Mouse (Mus musculus): ENCODE measurements around the gene Atp6v1b1. TPM values are rescaled to one million over a fixed set of nuclear protein-coding genes. Genes with fewer than 3 reads are reported as not detected.

Gene Atp6v1b1
- polyA plus RNA-seq, 1 experiment from 2014 or later = not detected

DNA sequence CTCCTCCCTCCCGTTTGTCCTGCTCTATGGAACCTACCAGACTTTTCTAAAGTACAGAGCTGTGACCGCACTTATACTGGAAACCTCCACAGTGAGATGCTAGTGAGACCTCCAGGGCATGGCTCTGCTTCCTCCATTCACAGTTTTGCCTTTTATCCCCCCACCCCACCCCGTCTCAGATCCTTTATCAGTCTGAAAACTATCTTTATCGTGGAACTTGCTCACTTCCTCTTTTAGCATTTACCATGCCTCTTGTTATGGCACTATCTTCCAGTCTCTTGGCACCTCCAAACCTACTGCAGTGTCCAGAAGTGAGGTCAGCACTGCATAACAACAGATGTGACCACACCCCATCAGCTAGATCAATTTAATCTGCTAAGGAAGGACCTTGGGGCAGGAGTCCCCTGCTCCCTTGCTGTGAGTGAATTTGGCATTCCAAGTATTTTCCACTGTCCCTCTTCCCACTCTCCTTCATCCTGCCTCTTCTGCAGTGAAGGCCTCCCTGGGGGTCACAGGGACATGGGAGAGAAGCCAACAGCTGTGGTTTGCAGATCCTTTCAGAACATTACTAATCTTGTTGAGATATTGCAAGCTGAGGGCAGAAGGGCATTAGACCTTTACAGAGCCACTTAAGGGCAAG, 48.6 kb downstream of the Atp6v1b1 start:
- Histone ChIP-seq H3K36me3 (ENCODE audit: poor library complexity, severe bottlenecking) (no peaks in the 10 kb centered on the region), H3K27ac (no peak overlapping the region), H3K9ac (no peak overlapping the region), H3K4me1 (peaks cover 15% of the 10 kb centered on the region), H3K9me3 (replicated peaks) (no peaks in the 10 kb centered on the region), H3K4me3 (no peak overlapping the region), H3K27me3 (no peaks in the 10 kb centered on the region), H3K4me2 (no peak overlapping the region)
- WGBS = 71% methylated on average over 4 of the region's 4 CpGs
- ATAC-seq = no peak

DNA sequence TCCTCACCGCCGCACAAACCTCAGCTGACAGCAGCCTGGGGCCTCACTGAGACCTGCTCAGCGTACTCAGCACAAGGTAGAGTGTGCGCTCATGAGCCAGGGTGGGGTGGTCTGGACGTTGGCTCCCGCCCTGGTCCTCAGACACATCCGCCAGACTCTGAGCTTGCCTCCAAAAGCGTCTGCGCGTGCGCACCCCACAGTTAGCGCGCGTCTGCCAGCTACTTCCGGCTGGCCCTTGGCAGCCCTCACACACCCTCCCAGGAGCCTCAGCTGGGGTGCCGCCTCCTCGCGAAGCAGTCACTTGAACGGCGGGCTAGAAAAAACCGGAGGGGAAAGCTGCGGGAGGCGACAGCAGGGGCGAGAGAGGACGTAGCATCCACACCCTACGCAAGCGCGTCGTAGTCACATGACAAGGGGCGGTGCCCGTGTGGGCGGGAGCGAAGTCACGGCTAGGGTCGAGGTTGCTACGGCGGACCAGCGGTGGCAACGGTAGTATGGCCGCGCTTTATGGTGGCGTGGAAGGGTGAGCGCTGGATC, 52.0 kb downstream of the Atp6v1b1 start, which contains the start of gene Nagk:
Nagk (plus strand) TSS at position 223 of the 537 bp plus-strand sequence.
- Histone ChIP-seq H3K36me3 (ENCODE audit: poor library complexity, severe bottlenecking) (peaks cover 15% of the 10 kb centered on the region), H3K4me1 (peaks cover 12% of the 10 kb centered on the region), H3K9ac (peak within 1 kb of the TSS; percentile 84), H3K27me3 (no peaks in the 10 kb centered on the region), H3K9me3 (replicated peaks) (no peaks in the 10 kb centered on the region), H3K27ac (peak within 1 kb of the TSS; percentile 96), H3K4me2 (peak within 1 kb of the TSS; percentile 82), H3K4me3 (peak within 1 kb of the TSS; percentile 76)
- ATAC-seq = peak; percentile 96
- under 1% methylated on average over 43 of the region's 43 CpGs for WGBS

DNA sequence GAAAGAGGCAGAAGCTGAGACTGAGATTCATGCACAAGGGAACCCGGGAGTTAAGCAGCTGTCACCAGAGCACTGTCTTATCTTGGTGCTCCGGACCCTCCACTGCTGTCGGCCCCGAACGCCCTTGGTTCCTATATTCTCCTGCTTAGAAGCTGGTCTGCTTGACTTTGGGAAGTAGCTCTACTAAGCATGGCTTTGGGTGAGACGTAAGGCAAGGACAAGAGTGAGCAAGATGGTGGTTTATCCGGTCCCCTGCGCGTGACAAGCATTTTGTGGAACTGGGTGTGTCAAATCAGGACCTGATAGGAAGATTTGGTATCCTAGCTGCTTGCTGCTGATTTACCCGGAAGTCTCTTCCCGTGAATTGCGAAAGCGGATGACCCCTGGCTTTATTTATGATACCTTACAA, 52.7 kb downstream of the Atp6v1b1 start:
- H3K4me1 ChIP-seq = peaks cover 12% of the 10 kb centered on the region
- H3K4me3 ChIP-seq = peak overlapping the region; percentile 76
- no peaks in the 10 kb centered on the region for H3K9me3 ChIP-seq (replicated peaks)
- ATAC-seq = no peak
- peak overlapping the region; percentile 96 for H3K27ac ChIP-seq
- H3K27me3 ChIP-seq = no peaks in the 10 kb centered on the region
- 22% methylated on average over 13 of the region's 13 CpGs for WGBS
- peak overlapping the region; percentile 84 for H3K9ac ChIP-seq
- peaks cover 20% of the 10 kb centered on the region for H3K36me3 ChIP-seq (ENCODE audit: poor library complexity, severe bottlenecking)
- peak overlapping the region; percentile 82 for H3K4me2 ChIP-seq

DNA sequence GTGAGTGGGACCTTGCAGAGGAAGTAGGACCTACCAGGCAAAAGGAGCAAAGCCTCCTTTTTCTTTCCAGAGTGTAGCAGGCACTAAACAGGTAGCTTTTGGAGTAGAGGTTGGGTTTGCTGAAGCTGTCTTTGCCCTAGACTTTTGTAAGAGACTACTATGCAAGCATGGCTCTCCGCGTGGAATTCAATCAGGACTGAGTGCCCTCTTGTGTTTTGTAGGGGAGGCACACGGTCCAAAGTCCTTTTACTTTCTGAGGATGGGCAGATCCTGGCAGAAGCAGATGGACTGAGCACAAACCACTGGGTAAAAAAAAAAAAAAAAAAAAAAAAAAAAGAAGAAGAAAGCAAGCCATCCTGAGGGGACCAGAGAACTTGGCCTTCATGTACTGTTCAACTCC, 53.9 kb downstream of the Atp6v1b1 start:
- no peak for ATAC-seq
- Histone ChIP-seq H3K9ac (no peak overlapping the region), H3K27ac (no peak overlapping the region), H3K4me1 (peaks cover 12% of the 10 kb centered on the region), H3K27me3 (no peaks in the 10 kb centered on the region), H3K36me3 (ENCODE audit: poor library complexity, severe bottlenecking) (peaks cover 32% of the 10 kb centered on the region), H3K4me3 (no peak overlapping the region), H3K9me3 (replicated peaks) (no peaks in the 10 kb centered on the region), H3K4me2 (no peak overlapping the region)
- 60% methylated on average over 3 of the region's 3 CpGs for WGBS

DNA sequence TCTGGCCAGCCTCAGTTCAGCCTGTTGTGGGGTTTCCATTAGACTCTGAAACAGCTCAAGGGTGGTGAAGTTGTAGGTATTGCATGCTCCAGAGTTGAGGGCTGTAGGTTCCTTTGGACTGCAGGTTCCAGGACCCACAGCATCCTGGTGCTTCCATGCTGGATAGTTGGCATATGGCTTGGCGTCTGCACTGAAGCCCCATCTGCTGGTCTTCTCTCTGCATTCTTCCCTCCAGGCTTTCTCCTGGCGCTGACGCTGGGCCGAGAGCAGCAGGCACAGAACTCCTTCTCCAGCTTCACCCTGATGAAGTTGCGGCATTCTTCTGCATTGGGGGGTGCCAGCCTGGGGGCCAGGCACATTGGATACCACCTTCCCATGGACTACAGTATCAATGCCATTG, 59.2 kb downstream of the Atp6v1b1 start:
- 94% methylated on average over 5 of the region's 5 CpGs for WGBS
- Histone ChIP-seq H3K9ac (no peak overlapping the region), H3K4me2 (no peak overlapping the region), H3K4me3 (no peak overlapping the region), H3K27me3 (no peaks in the 10 kb centered on the region), H3K27ac (no peak overlapping the region), H3K9me3 (replicated peaks) (no peaks in the 10 kb centered on the region), H3K36me3 (ENCODE audit: poor library complexity, severe bottlenecking) (peaks cover 69% of the 10 kb centered on the region), H3K4me1 (no peaks in the 10 kb centered on the region)
- no peak for ATAC-seq

DNA sequence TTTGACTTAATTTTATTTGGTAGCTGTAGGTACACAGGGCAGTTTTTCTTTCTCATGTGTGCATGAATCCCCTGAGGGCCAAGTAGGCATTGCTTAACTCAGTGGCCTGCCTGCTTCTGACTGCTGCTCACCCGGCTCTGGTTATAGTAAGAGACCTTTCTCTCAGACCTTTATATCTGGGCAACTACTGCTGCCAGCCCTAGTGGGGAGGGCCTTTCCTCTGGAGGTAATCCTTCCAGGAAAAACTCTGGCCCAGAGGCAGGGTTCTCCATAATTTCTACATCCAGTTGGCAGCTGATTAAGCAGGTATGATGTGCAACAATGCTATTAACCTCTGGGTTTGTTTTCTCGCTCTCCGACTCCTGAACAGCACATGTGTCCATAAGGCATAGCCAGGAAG, 60.1 kb downstream of the Atp6v1b1 start:
- Histone ChIP-seq H3K27me3 (no peaks in the 10 kb centered on the region), H3K36me3 (ENCODE audit: poor library complexity, severe bottlenecking) (peaks cover 75% of the 10 kb centered on the region), H3K4me3 (no peak overlapping the region), H3K4me2 (no peak overlapping the region), H3K9me3 (replicated peaks) (no peaks in the 10 kb centered on the region), H3K27ac (no peak overlapping the region), H3K9ac (no peak overlapping the region), H3K4me1 (no peaks in the 10 kb centered on the region)
- WGBS = 90% methylated on average over 3 of the region's 3 CpGs
- no peak for ATAC-seq

Other genes with a start within 250 kb of the Atp6v1b1 start
- 68.9 and 72.8 TPM in 2 replicates for gene Dguok, start 236.0 kb upstream of the Atp6v1b1 start, polyA plus RNA-seq (2015; fragmentation: Nextera tagmentation; extraction: Ambion mirVana)
- 0.31 and 2.2 TPM in 2 replicates for gene Actg2, start 206.7 kb upstream of the Atp6v1b1 start, polyA plus RNA-seq (2015; fragmentation: Nextera tagmentation; extraction: Ambion mirVana)
- gene Stambp, start 170.3 kb upstream of the Atp6v1b1 start, polyA plus RNA-seq (2015; fragmentation: Nextera tagmentation; extraction: Ambion mirVana) = 37.2 and 40.0 TPM in 2 replicates
- not detected in 2 replicates for gene Clec4f, start 86.8 kb upstream of the Atp6v1b1 start, polyA plus RNA-seq (2015; fragmentation: Nextera tagmentation; extraction: Ambion mirVana)
- gene Cd207, start 65.1 kb upstream of the Atp6v1b1 start, polyA plus RNA-seq (2015; fragmentation: Nextera tagmentation; extraction: Ambion mirVana) = not detected in 2 replicates
- gene Vax2, start 31.7 kb upstream of the Atp6v1b1 start, polyA plus RNA-seq (2015; fragmentation: Nextera tagmentation; extraction: Ambion mirVana) = 0.19 TPM in 1 of 2 replicates, not detected in the other
- 0.13 and 0.28 TPM in 2 replicates for gene Ankrd53, start 19.7 kb downstream of the Atp6v1b1 start, polyA plus RNA-seq (2015; fragmentation: Nextera tagmentation; extraction: Ambion mirVana)
- gene Tex261, start 32.8 kb downstream of the Atp6v1b1 start, polyA plus RNA-seq (2015; fragmentation: Nextera tagmentation; extraction: Ambion mirVana) = 66.0 and 77.5 TPM in 2 replicates
- gene Nagk, start 52.0 kb downstream of the Atp6v1b1 start, polyA plus RNA-seq (2015; fragmentation: Nextera tagmentation; extraction: Ambion mirVana) = 64.9 and 72.8 TPM in 2 replicates
- gene Paip2b, start 88.8 kb downstream of the Atp6v1b1 start, polyA plus RNA-seq (2015; fragmentation: Nextera tagmentation; extraction: Ambion mirVana) = 30.0 and 39.5 TPM in 2 replicates
- gene Zfp638, start 124.1 kb downstream of the Atp6v1b1 start, polyA plus RNA-seq (2015; fragmentation: Nextera tagmentation; extraction: Ambion mirVana) = 93.6 and 95.6 TPM in 2 replicates